In genomic region chr2:10825278-10826133, GRCm38 (mm10) we compare ENCODE assay signal across 8 mouse cellular contexts.
DNase-seq lines count a peak whose midpoint lies in the region; ATAC-seq lines count a peak whose summit lies in the region.

No protein-coding gene starts in this region.

- WGBS in hindbrain, embryonic 16.5 days, result 25% methylated on average over 29 of the region's 29 CpGs

- no peaks in the 10 kb centered on the region for H3K9me3 ChIP-seq in hindbrain, embryonic 16.5 days (ENCODE audit: control insufficient read depth, low read length)

- peak overlapping the region; percentile 35 for H3K4me3 ChIP-seq in hindbrain, embryonic 16.5 days (ENCODE audit: low read length)

- peak; percentile 95 for ATAC-seq in frontal cortex, adult (ENCODE audit: low TSS enrichment)
- peak; percentile 95 for ATAC-seq in hindbrain, embryonic 16.5 days

- H3K27ac ChIP-seq in hindbrain, embryonic 16.5 days (ENCODE audit: low read depth, low read length), result no peak overlapping the region

- peak overlapping the region; percentile 46 for H3K4me2 ChIP-seq in hindbrain, embryonic 16.5 days (ENCODE audit: low read length)

- no peaks in the 10 kb centered on the region for H3K4me1 ChIP-seq in hindbrain, embryonic 16.5 days (ENCODE audit: control insufficient read depth, insufficient read depth, low read depth, low read length)

- H3K9ac ChIP-seq in hindbrain, embryonic 16.5 days (ENCODE audit: low read depth, low read length), result peak overlapping the region; percentile 49

- H3K27me3 ChIP-seq in hindbrain, embryonic 16.5 days (replicated peaks; ENCODE audit: control insufficient read depth, insufficient read depth, low read length), result no peaks in the 10 kb centered on the region

- DNase-seq in T-cell, adult 2 months (ENCODE audit: low spot score), result peak; percentile 26
- peak; percentile 30 for DNase-seq in cerebellum, adult 8-10 months
- DNase-seq in layer of hippocampus, postnatal 36 days, result peak; percentile 44 to 45
- peak; percentile 40 for DNase-seq in lung, postnatal 25 days (ENCODE audit: low spot score)
- DNase-seq in retina, embryonic 14.5 days (ENCODE audit: low spot score), result peak; percentile 87
- peak; percentile 70 for DNase-seq in urinary bladder, postnatal 14 days (ENCODE audit: low spot score)

- no peaks in the 10 kb centered on the region for H3K36me3 ChIP-seq in hindbrain, embryonic 16.5 days (ENCODE audit: control insufficient read depth, insufficient read depth, low read length)

Comparison
In these comparisons a context has a peak if more than half of its experiments do, and no peak if none do; other contexts are left out.
1. DNase-seq: peak in every context shown above with its lines; median percentile 87 in retina, embryonic 14.5 days; 70 in urinary bladder, postnatal 14 days; 44 in layer of hippocampus, postnatal 36 days; 40 in lung, postnatal 25 days; 30 in cerebellum, adult 8-10 months; 26 in T-cell, adult 2 months.